Mouse (Mus musculus) neural tube, embryonic 12.5 days (tissue): ENCODE measurements around the gene Cyp4b1. TPM values are rescaled to one million over a fixed set of nuclear protein-coding genes. Genes with fewer than 3 reads are reported as not detected.
"Not testable (repeated sequence)": the region's sequence is repeated elsewhere in the genome, so short reads cannot be mapped to it uniquely, and the experiment has no call there.

Source experiments
- ATAC-seq: fragments of 200-750 bp; cut with Nextera tagmentation; 2 replicates; pipeline ENCODE4 v1.8.0; 2017; ENCODE audit warnings: low read depth, mild to moderate bottlenecking, moderate TSS enrichment, moderate library complexity; ENCODE audit not compliant: low FRiP score
- H3K27ac ChIP-seq: fragments of 300-500 bp; sonication (generic); 2 replicates; pipeline ENCODE4 v1.5.1; 2016
- H3K27me3 ChIP-seq: fragments of 300-500 bp; sonication (generic); replicated peaks from 2 replicates; pipeline ENCODE4 v1.6.1; 2016; ENCODE audit warnings: mild to moderate bottlenecking
- H3K36me3 ChIP-seq: fragments of 300-500 bp; sonication (generic); 2 replicates; pipeline ENCODE4 v1.6.1; 2016; ENCODE audit warnings: mild to moderate bottlenecking
- H3K4me1 ChIP-seq: fragments of 300-500 bp; sonication (generic); 2 replicates; pipeline ENCODE4 v1.6.1; 2016
- H3K4me2 ChIP-seq: fragments of 300-500 bp; sonication (generic); replicated peaks from 2 replicates; pipeline ENCODE4 v1.6.1; 2016; ENCODE audit warnings: mild to moderate bottlenecking
- H3K4me3 ChIP-seq: fragments of 300-500 bp; sonication (generic); 2 replicates; pipeline ENCODE4 v1.5.1; 2016
- H3K9ac ChIP-seq: fragments of 300-500 bp; sonication (generic); 2 replicates; pipeline ENCODE4 v1.6.1; 2016; ENCODE audit warnings: mild to moderate bottlenecking
- H3K9me3 ChIP-seq: fragments of 300-500 bp; sonication (generic); 2 replicates; pipeline ENCODE4 v1.6.1; 2016; ENCODE audit warnings: mild to moderate bottlenecking
- WGBS: fragments of 180-500 bp; shearing (Covaris S2); methylation state at CpG from one replicate; pipeline ENCODE4 v1.1.7; 2016; 5-methylcytosine and 5-hydroxymethylcytosine counted together
- polyA plus RNA-seq: library from polyadenylated mRNA; unstranded; fragments of >200 nt; fragmentation: Nextera tagmentation; extraction: Ambion mirVana; gene quantifications from 2 replicates; pipeline ENCODE4 v1.2.1, GENCODE M21; 2016

Cyp4b1 gene
- polyA plus RNA-seq, 1 experiment from 2014 or later: 0.18 TPM

GRCm38 (mm10) chr4:115625560-115625959, 22.0 kb downstream of the Cyp4b1 start:
- H3K4me3 ChIP-seq, ATAC-seq, H3K4me1 ChIP-seq, H3K27me3 ChIP-seq, H3K36me3 ChIP-seq, H3K27ac ChIP-seq, H3K4me2 ChIP-seq, H3K9ac ChIP-seq, H3K9me3 ChIP-seq: not testable (repeated sequence)
- WGBS: 93% methylated on average over 3 of the region's 3 CpGs

GRCm38 (mm10) chr4:115614005-115614404, 33.5 kb downstream of the Cyp4b1 start:
- Histone ChIP-seq H3K9ac (no peak overlapping the region), H3K4me3 (no peak overlapping the region), H3K27ac (no peak overlapping the region), H3K36me3 (no peaks in the 10 kb centered on the region), H3K27me3 (no peaks in the 10 kb centered on the region), H3K4me1 (no peaks in the 10 kb centered on the region), H3K4me2 (no peak overlapping the region), H3K9me3 (no peaks in the 10 kb centered on the region)
- ATAC-seq: no peak

DNA sequence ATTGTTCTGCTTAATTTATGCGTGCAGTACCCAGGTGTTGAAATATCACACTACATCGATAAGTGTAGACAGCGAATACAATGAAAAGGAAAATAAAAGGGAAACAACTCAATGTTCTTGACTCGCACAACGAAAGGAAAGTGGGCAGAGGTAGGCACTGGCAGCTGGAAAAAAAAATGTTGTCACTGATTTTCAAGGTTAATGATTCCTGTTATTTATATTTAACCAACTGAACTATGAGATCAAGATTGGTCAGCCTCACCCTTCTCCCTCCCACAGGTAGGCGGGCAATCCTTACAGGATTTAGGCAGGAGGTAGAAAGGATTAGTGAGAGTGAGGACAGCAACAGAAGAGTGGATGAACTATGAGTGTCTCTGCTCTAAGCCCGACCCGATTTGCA, 46.9 kb downstream of the Cyp4b1 start, which contains the start of gene Cyp4a32:
Cyp4a32 (plus strand) TSS at position 359 of the 400 bp plus-strand sequence.
- not testable (repeated sequence) for H3K27me3 ChIP-seq, H3K4me3 ChIP-seq, H3K9me3 ChIP-seq, ATAC-seq, H3K27ac ChIP-seq, H3K9ac ChIP-seq, H3K36me3 ChIP-seq, H3K4me1 ChIP-seq, H3K4me2 ChIP-seq
- WGBS: 91% methylated on average over 8 of the region's 8 CpGs

- no peaks in the 10 kb centered on the region for H3K27me3 ChIP-seq
- H3K4me1 ChIP-seq: no peaks in the 10 kb centered on the region
- H3K9ac ChIP-seq: no peak overlapping the region
- H3K36me3 ChIP-seq: no peaks in the 10 kb centered on the region
- H3K9me3 ChIP-seq: no peaks in the 10 kb centered on the region
- no peak overlapping the region for H3K4me3 ChIP-seq
- H3K4me2 ChIP-seq: no peak overlapping the region
- 94% methylated on average over 2 of the region's 2 CpGs for WGBS
- H3K27ac ChIP-seq: no peak overlapping the region
- ATAC-seq: no peak
Measured at GRCm38 (mm10) chr4:115596824-115597336, 50.6 kb downstream of the Cyp4b1 start.

DNA sequence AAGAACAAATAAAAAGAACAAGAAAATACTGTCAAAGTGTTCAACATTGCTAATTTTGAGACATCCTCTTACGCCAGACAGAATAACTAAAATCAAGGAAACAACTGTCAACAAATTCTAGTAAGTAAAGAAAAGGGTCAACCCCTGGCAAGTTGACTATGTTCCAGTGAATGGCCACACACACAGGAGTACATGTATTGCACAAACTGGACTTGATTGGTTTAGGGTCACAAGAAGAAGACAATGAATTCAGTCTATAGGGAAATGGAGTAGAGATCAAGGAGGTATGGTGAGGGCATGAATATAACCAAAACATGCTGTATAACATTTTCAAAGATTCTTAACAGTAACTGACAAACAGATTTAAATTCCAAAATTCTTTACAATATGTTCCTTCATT, 51.2 kb downstream of the Cyp4b1 start:
- Histone ChIP-seq H3K36me3 (no peaks in the 10 kb centered on the region), H3K27me3 (no peaks in the 10 kb centered on the region), H3K27ac (no peak overlapping the region), H3K4me3 (no peak overlapping the region), H3K4me2 (no peak overlapping the region), H3K4me1 (no peaks in the 10 kb centered on the region), H3K9ac (no peak overlapping the region), H3K9me3 (no peaks in the 10 kb centered on the region)
- no peak for ATAC-seq
- WGBS: 96% methylated on average over 1 of the region's 1 CpGs

GRCm38 (mm10) chr4:115583036-115583435, 64.5 kb downstream of the Cyp4b1 start:
- Histone ChIP-seq H3K4me1 (no peaks in the 10 kb centered on the region), H3K9me3 (no peaks in the 10 kb centered on the region), H3K9ac (no peak overlapping the region), H3K27ac (no peak overlapping the region), H3K4me3 (no peak overlapping the region), H3K36me3 (no peaks in the 10 kb centered on the region), H3K4me2 (no peak overlapping the region), H3K27me3 (no peaks in the 10 kb centered on the region)
- ATAC-seq: no peak

DNA sequence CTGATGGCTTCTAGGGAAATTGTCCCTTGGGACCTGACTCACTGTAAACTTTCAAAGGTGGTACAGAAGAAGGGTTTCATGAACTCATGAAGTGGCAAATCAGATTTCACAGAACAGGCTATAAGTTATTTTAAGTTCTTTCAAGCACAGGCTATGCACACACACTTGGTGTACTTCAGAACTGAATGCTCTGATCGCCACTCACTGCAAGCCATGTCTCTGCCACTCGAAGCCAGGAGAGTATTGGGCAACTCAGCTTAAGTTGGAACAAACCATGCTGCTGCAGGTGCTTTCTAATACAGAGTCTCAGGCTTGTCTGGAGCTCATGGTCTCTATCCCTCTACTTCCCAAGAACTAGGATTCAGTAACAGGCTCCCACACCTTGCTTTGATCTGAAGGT, 71.7 kb downstream of the Cyp4b1 start:
- Histone ChIP-seq H3K4me3 (no peak overlapping the region), H3K27me3 (no peaks in the 10 kb centered on the region), H3K4me2 (no peak overlapping the region), H3K9ac (no peak overlapping the region), H3K9me3 (no peaks in the 10 kb centered on the region), H3K36me3 (no peaks in the 10 kb centered on the region), H3K27ac (no peak overlapping the region), H3K4me1 (no peaks in the 10 kb centered on the region)
- WGBS: 76% methylated on average over 2 of the region's 2 CpGs
- ATAC-seq: no peak

GRCm38 (mm10) chr4:115575255-115575654, 72.3 kb downstream of the Cyp4b1 start:
- H3K4me2 ChIP-seq: no peak overlapping the region
- H3K27ac ChIP-seq: no peak overlapping the region
- no peaks in the 10 kb centered on the region for H3K36me3 ChIP-seq
- no peaks in the 10 kb centered on the region for H3K4me1 ChIP-seq
- no peak overlapping the region for H3K4me3 ChIP-seq
- no peaks in the 10 kb centered on the region for H3K27me3 ChIP-seq
- no peaks in the 10 kb centered on the region for H3K9me3 ChIP-seq
- no peak for ATAC-seq
- H3K9ac ChIP-seq: no peak overlapping the region
- whole genome bisulfite sequencing: 78% methylated on average over 3 of the region's 3 CpGs

Other genes with a start within 250 kb of the Cyp4b1 start
- gene Cyp4a12b, start 236.1 kb downstream of the Cyp4b1 start, polyA plus RNA-seq: not detected in 2 replicates
- not detected in 2 replicates for gene Cyp4a30b, start 195.1 kb downstream of the Cyp4b1 start, polyA plus RNA-seq
- not detected in 2 replicates for gene Cyp4a14, start 151.6 kb downstream of the Cyp4b1 start, polyA plus RNA-seq
- gene Cyp4a10, start 129.5 kb downstream of the Cyp4b1 start, polyA plus RNA-seq: not detected in 2 replicates
- not detected in 2 replicates for gene Cyp4a31, start 84.1 kb downstream of the Cyp4b1 start, polyA plus RNA-seq
- not detected in 2 replicates for gene Cyp4a32, start 46.8 kb downstream of the Cyp4b1 start, polyA plus RNA-seq
- 23.5 and 27.8 TPM in 2 replicates for gene Efcab14, start 90.0 kb upstream of the Cyp4b1 start, polyA plus RNA-seq
- gene Tex38, start 133.3 kb upstream of the Cyp4b1 start, polyA plus RNA-seq: 0.43 and 0.67 TPM in 2 replicates
- gene Atpaf1, start 137.1 kb upstream of the Cyp4b1 start, polyA plus RNA-seq: 36.2 and 44.5 TPM in 2 replicates
- 6.2 TPM in 2 replicates for gene Mob3c, start 180.4 kb upstream of the Cyp4b1 start, polyA plus RNA-seq
- gene Mknk1, start 191.5 kb upstream of the Cyp4b1 start, polyA plus RNA-seq: 24.8 and 26.4 TPM in 2 replicates
- not detected in 2 replicates for gene Kncn, start 236.7 kb upstream of the Cyp4b1 start, polyA plus RNA-seq
- gene 6430628N08Rik, start 242.9 kb upstream of the Cyp4b1 start, polyA plus RNA-seq: not detected in 2 replicates